ENCODE assay signal across 16 mouse cellular contexts in the genomic region with DNA sequence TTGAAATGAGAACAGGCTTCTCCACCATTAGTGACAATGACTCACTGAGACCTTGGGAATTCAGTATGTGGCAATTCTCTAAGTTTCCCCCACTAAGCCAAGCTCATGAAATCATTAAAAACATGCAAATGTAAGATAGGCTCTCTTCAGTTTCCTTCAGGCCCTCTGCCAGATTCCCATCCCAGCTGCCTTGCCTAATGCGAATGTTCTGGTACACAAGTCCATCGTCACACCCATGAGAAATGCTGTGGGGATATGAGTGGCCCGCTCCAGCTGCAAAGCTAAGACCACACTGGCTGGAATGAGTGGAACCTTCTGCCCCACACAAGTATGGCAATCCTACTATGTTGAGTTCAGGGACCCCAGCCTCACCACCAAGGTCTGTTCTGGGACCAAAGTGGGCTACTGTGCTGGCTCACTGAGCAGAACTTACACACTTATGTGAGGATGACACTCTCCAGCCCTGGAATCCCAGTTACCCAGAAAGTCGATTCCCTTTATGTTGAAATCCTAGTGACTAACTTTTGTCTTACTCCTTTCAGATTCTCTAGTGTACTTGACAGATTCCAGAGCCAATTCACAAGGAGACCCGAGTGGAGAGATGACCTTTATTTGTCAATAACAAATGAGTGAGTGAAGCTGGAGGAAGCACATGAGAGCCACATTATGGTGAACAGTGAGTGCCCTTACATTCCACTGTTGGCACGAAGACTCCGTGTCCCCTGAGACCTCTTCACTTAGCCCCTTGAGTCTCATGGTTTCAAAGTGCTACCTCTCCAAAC. TPM values are rescaled to one million over a fixed set of nuclear protein-coding genes. Genes with fewer than 3 reads are reported as not detected.
DNase-seq lines count a peak whose midpoint lies in the region; ATAC-seq and TF ChIP-seq lines count a peak whose summit lies in the region.
"Had no signal": no experiment of that assay in that cellular context is flagged by ENCODE, and none has a peak within 500 bp of the region (broad histone marks: within the 10 kb centered on the region; RNA-seq: fewer than 3 reads in every experiment).

No protein-coding gene starts in this region.

- ATAC-seq in embryonic facial prominence, embryonic 14.5 days (ENCODE audit: low read depth): no peak
- ATAC-seq: midbrain, embryonic 16.5 days had no signal

- TF ChIP-seq POLR2A in testis, adult 2 months (IDR thresholded peaks at IDR 0.05; ENCODE audit: control insufficient read depth, low read depth, low read length): no peak

- no peaks in the 10 kb centered on the region for H3K9me3 ChIP-seq in embryonic facial prominence, embryonic 14.5 days (ENCODE audit: control insufficient read depth, low read length)
- H3K9me3 ChIP-seq: forebrain, embryonic 10.5 days; hindbrain, embryonic 15.5 days; kidney, embryonic 15.5 days; limb, embryonic 15.5 days had no signal

- H3K4me2 ChIP-seq in embryonic facial prominence, embryonic 14.5 days (ENCODE audit: low read depth, low read length): no peak overlapping the region
- H3K4me2 ChIP-seq: hindbrain, embryonic 15.5 days; kidney, embryonic 15.5 days; limb, embryonic 15.5 days had no signal

- no peak for DNase-seq in testis, postnatal 14 days (ENCODE audit: low spot score)
- peak; percentile 67 for DNase-seq in embryonic facial prominence, embryonic 14.5 days (ENCODE audit: low spot score)
- peak; percentile 75 to 80 for DNase-seq in heart, postnatal 10 days
- DNase-seq in testis, postnatal 10 days (ENCODE audit: low spot score): peak; percentile 41
- DNase-seq in frontal cortex, postnatal 36 days (ENCODE audit: low spot score in 2 of 2): no peak
- no peak for DNase-seq in c-Kit-positive CD71-positive TER-119-positive erythroid progenitor cells, embryonic 14.5 days (ENCODE audit: low spot score)
- DNase-seq: right cerebral cortex, adult 18-20 months; thymus, postnatal 36 days had no signal

- no peak overlapping the region for H3K9ac ChIP-seq in embryonic facial prominence, embryonic 14.5 days (ENCODE audit: low read depth, low read length)
- H3K9ac ChIP-seq: hindbrain, embryonic 15.5 days; kidney, embryonic 15.5 days; limb, embryonic 15.5 days had no signal

- WGBS in embryonic facial prominence, embryonic 14.5 days: 76% methylated on average over 7 of the region's 7 CpGs

- peaks cover 3% of the 10 kb centered on the region for H3K36me3 ChIP-seq in testis, adult 2 months (ENCODE audit: control insufficient read depth, insufficient read depth, low read length)
- no peaks in the 10 kb centered on the region for H3K36me3 ChIP-seq in embryonic facial prominence, embryonic 14.5 days (ENCODE audit: control insufficient read depth, insufficient read depth, low read length)
- H3K36me3 ChIP-seq: hindbrain, embryonic 15.5 days had no signal

- H3K27ac ChIP-seq in testis, adult 2 months (ENCODE audit: control insufficient read depth, insufficient read depth, low read depth, low read length): no peak overlapping the region
- no peak overlapping the region for H3K27ac ChIP-seq in embryonic facial prominence, embryonic 14.5 days (replicated peaks; ENCODE audit: low read depth, low read length)
- H3K27ac ChIP-seq: forebrain, embryonic 10.5 days; hindbrain, embryonic 15.5 days; kidney, embryonic 15.5 days; limb, embryonic 15.5 days; macrophage had no signal

- H3K4me3 ChIP-seq in testis, adult 2 months (ENCODE audit: control insufficient read depth, low read depth, low read length): peak overlapping the region; percentile 35
- H3K4me3 ChIP-seq in embryonic facial prominence, embryonic 14.5 days (ENCODE audit: low read depth, low read length): no peak overlapping the region
- H3K4me3 ChIP-seq: forebrain, embryonic 10.5 days; hindbrain, embryonic 15.5 days; kidney, embryonic 15.5 days; limb, embryonic 15.5 days had no signal

- no peaks in the 10 kb centered on the region for H3K4me1 ChIP-seq in testis, adult 2 months (ENCODE audit: control insufficient read depth, insufficient read depth, low read length)
- no peaks in the 10 kb centered on the region for H3K4me1 ChIP-seq in embryonic facial prominence, embryonic 14.5 days (ENCODE audit: control insufficient read depth, insufficient read depth, low read length)
- H3K4me1 ChIP-seq: forebrain, embryonic 10.5 days had no signal

- intact Hi-C loops in heart, postnatal 10 days (cut with DNase I): no loop called here

- TF ChIP-seq CTCF in testis, adult 2 months (IDR thresholded peaks at IDR 0.05; ENCODE audit: control insufficient read depth, insufficient read depth, insufficient replicate concordance, low read depth, low read length): no peak

- H3K27me3 ChIP-seq in testis, adult 2 months (ENCODE audit: control insufficient read depth, insufficient read depth, low read length): no peaks in the 10 kb centered on the region
- no peaks in the 10 kb centered on the region for H3K27me3 ChIP-seq in embryonic facial prominence, embryonic 14.5 days (replicated peaks; ENCODE audit: control insufficient read depth, insufficient read depth, low read length)
- H3K27me3 ChIP-seq: hindbrain, embryonic 15.5 days; kidney, embryonic 15.5 days; limb, embryonic 15.5 days had no signal

RNA-seq across cellular contexts. Expression of gene Phf7, which starts 13.8 kb away (rescaled TPM):
- polyA plus RNA-seq in testis, adult 2 months (2012; rRNA removed): 1,194 and 1,232 TPM in 2 replicates
- 10.0 and 12.8 TPM in 2 replicates for polyA plus RNA-seq in embryonic facial prominence, embryonic 14.5 days (2014; fragmentation: Nextera tagmentation; extraction: Ambion mirVana)
- total RNA-seq in heart, postnatal 10 days (2021): 1 to 10 TPM; 5.2 to 6.0 TPM

RNA-seq across cellular contexts. Expression of gene Bap1, which starts 14.0 kb away (rescaled TPM):
- polyA plus RNA-seq in testis, adult 2 months (2012; rRNA removed): 84.1 and 84.7 TPM in 2 replicates
- polyA plus RNA-seq in embryonic facial prominence, embryonic 14.5 days (2014; fragmentation: Nextera tagmentation; extraction: Ambion mirVana): 60.7 and 69.6 TPM in 2 replicates
- 10 to 100 TPM; 51.1 to 55.0 TPM for total RNA-seq in heart, postnatal 10 days (2021)

RNA-seq across cellular contexts. Expression of gene Sema3g, which starts 19.6 kb away (rescaled TPM):
- polyA plus RNA-seq in testis, adult 2 months (2012; rRNA removed): 0.65 and 0.79 TPM in 2 replicates
- 0.51 and 0.54 TPM in 2 replicates for polyA plus RNA-seq in embryonic facial prominence, embryonic 14.5 days (2014; fragmentation: Nextera tagmentation; extraction: Ambion mirVana)
- 10 to 100 TPM; 15.1 to 16.9 TPM for total RNA-seq in heart, postnatal 10 days (2021)
- total RNA-seq: common myeloid progenitor, adult 5-6 weeks had no signal
- polyA plus RNA-seq: macrophage had no signal

RNA-seq across cellular contexts. Expression of gene Nisch, which starts 20.5 kb away (rescaled TPM):
- 62.1 and 63.8 TPM in 2 replicates for polyA plus RNA-seq in testis, adult 2 months (2012; rRNA removed)
- 296 and 339 TPM in 2 replicates for polyA plus RNA-seq in embryonic facial prominence, embryonic 14.5 days (2014; fragmentation: Nextera tagmentation; extraction: Ambion mirVana)
- total RNA-seq in heart, postnatal 10 days (2021): 100 to 1,000 TPM; 234 to 236 TPM

RNA-seq across cellular contexts. Expression of gene Tnnc1, which starts 29.2 kb away (rescaled TPM):
- polyA plus RNA-seq in testis, adult 2 months (2012; rRNA removed): 0.48 and 0.59 TPM in 2 replicates
- 546 and 580 TPM in 2 replicates for polyA plus RNA-seq in embryonic facial prominence, embryonic 14.5 days (2014; fragmentation: Nextera tagmentation; extraction: Ambion mirVana)
- total RNA-seq in heart, postnatal 10 days (2021): 1,000 to 10,000 TPM; 5,439 to 5,458 TPM
- total RNA-seq: common myeloid progenitor, adult 5-6 weeks had no signal

Comparison
In these comparisons a context has a peak if more than half of its experiments do, and no peak if none do; other contexts are left out.
1. DNase-seq: peak in embryonic facial prominence, embryonic 14.5 days (single experiment), heart, postnatal 10 days (2 of 2) and testis, postnatal 10 days (single experiment); none in testis, postnatal 14 days (single experiment), frontal cortex, postnatal 36 days (0 of 2) and c-Kit-positive CD71-positive TER-119-positive erythroid progenitor cells, embryonic 14.5 days (single experiment).
2. RNA of gene Phf7, which starts 13.8 kb away (polyA plus RNA-seq): 1,194 to 1,232 TPM in testis, adult 2 months; 10.0 to 12.8 TPM in embryonic facial prominence, embryonic 14.5 days; every median in the first group is over 10 times any median in the second.